Mouse (Mus musculus) CH12.LX (cell line): ENCODE measurements around the gene Abhd15. TPM values are rescaled to one million over a fixed set of nuclear protein-coding genes. Genes with fewer than 3 reads are reported as not detected.

Experiments
- DNase-seq: peaks from one replicate; pipeline ENCODE4 v3.0.0-alpha.2; 2013; ENCODE audit errors: extremely low read depth
- H3K27ac ChIP-seq: 2 replicates; pipeline ENCODE4 v1.5.1; 2012; ENCODE audit warnings: low read depth, mild to moderate bottlenecking, control low read depth, moderate library complexity; ENCODE audit not compliant: insufficient read depth
- H3K27me3 ChIP-seq: replicated peaks from 2 replicates; pipeline ENCODE3; 2012; ENCODE audit warnings: inconsistent platforms
- H3K36me3 ChIP-seq, 2 experiments: replicated peaks in 1 of 2; 2 replicates each; pipeline versions ENCODE3 to v1.6.1; 2012; ENCODE audit warnings: inconsistent platforms in 1 of 2, low read length in 1 of 2, mild to moderate bottlenecking in 1 of 2, mixed read lengths in 1 of 2, moderate library complexity in 1 of 2; ENCODE audit not compliant: control insufficient read depth in 1 of 2, insufficient read depth in 1 of 2
- H3K4me1 ChIP-seq, 2 experiments: 2 replicates each; pipeline ENCODE4 v1.6.1; 2012; ENCODE audit warnings: inconsistent platforms in 1 of 2, moderate library complexity in 1 of 2; ENCODE audit not compliant: insufficient read depth in 2 of 2, control insufficient read depth in 1 of 2
- H3K4me2 ChIP-seq: 2 replicates; pipeline ENCODE4 v1.6.1; 2012; ENCODE audit warnings: low read depth, mild to moderate bottlenecking, control low read depth; ENCODE audit not compliant: poor library complexity, insufficient read depth, severe bottlenecking
- H3K4me3 ChIP-seq, 3 experiments: fragments of 150-350 bp in 1 of 3; sonication (generic) in 1 of 3; replicated peaks in 1 of 3; 2 replicates each; pipeline versions ENCODE3 to v1.5.1; 2011 to 2012; ENCODE audit warnings: low read depth in 2 of 3, low read length in 2 of 3, mild to moderate bottlenecking in 2 of 3, moderate library complexity in 2 of 3, control low read depth in 1 of 3, improper control_type of control experiment in 1 of 3, inconsistent platforms in 1 of 3, mixed read lengths in 1 of 3; ENCODE audit not compliant: poor library complexity in 1 of 3
- H3K79me2 ChIP-seq: replicated peaks from 2 replicates; pipeline ENCODE4 v1.6.1; 2012; ENCODE audit warnings: mild to moderate bottlenecking, moderate library complexity; ENCODE audit not compliant: control insufficient read depth, poor library complexity, insufficient read depth, severe bottlenecking; ENCODE audit errors: extremely low read depth
- H3K9ac ChIP-seq: 2 replicates; pipeline ENCODE4 v1.6.1; 2012; ENCODE audit warnings: low read depth, mild to moderate bottlenecking, control low read depth, moderate library complexity; ENCODE audit not compliant: insufficient read depth
- H3K9me3 ChIP-seq: replicated peaks from 2 replicates; pipeline ENCODE3; 2012; ENCODE audit warnings: low read length, inconsistent platforms, mixed read lengths
- CHD2 ChIP-seq: IDR thresholded peaks from 2 replicates; pipeline ENCODE4 v1.6.1; 2011; ENCODE audit warnings: low read length, improper control_type of control experiment
- CTCF ChIP-seq, 2 experiments: IDR thresholded peaks in 1 of 2; conservative IDR thresholded peaks in 1 of 2; 2 replicates each; pipeline ENCODE4 v1.5.1; 2011 to 2012; ENCODE audit warnings: low read depth in 2 of 2, low read length in 2 of 2, improper control_type of control experiment in 1 of 2, inconsistent platforms in 1 of 2, mild to moderate bottlenecking in 1 of 2, moderate library complexity in 1 of 2
- ELF1 ChIP-seq: IDR thresholded peaks from 2 replicates; pipeline ENCODE4 v1.6.1; 2014; ENCODE audit warnings: low read depth, mild to moderate bottlenecking, inconsistent platforms, low read length, improper control_type of control experiment
- EP300 ChIP-seq: IDR thresholded peaks from 2 replicates; pipeline ENCODE4 v1.6.1; 2011; ENCODE audit warnings: low read length, improper control_type of control experiment
- GABPA ChIP-seq: IDR thresholded peaks from 2 replicates; pipeline ENCODE4 v1.6.1; 2012; ENCODE audit warnings: low read depth, low read length, improper control_type of control experiment, inconsistent platforms; ENCODE audit not compliant: insufficient replicate concordance
- MAZ ChIP-seq: IDR thresholded peaks from 2 replicates; pipeline ENCODE4 v1.6.1; 2012; ENCODE audit warnings: low read depth, mild to moderate bottlenecking, inconsistent platforms, low read length, improper control_type of control experiment, moderate library complexity
- MXI1 ChIP-seq: IDR thresholded peaks from 2 replicates; pipeline ENCODE4 v1.6.1; 2011; ENCODE audit warnings: mild to moderate bottlenecking, low read depth, low read length, improper control_type of control experiment
- NELFE ChIP-seq: IDR thresholded peaks from 2 replicates; pipeline ENCODE4 v1.6.1; 2011; ENCODE audit warnings: low read depth, low read length, improper control_type of control experiment
- RAD21 ChIP-seq: IDR thresholded peaks from 2 replicates; pipeline ENCODE4 v1.6.1; 2011; ENCODE audit warnings: low read depth, mild to moderate bottlenecking, low read length, improper control_type of control experiment, moderate library complexity
- RCOR1 ChIP-seq: conservative IDR thresholded peaks from 2 replicates; pipeline ENCODE4 v1.6.1; 2012; ENCODE audit warnings: low read depth, mild to moderate bottlenecking, inconsistent platforms, low read length, improper control_type of control experiment
- SIN3A ChIP-seq: IDR thresholded peaks from 2 replicates; pipeline ENCODE4 v1.6.1; 2012; ENCODE audit warnings: low read length, improper control_type of control experiment, inconsistent platforms
- SMC3 ChIP-seq: IDR thresholded peaks from 2 replicates; pipeline ENCODE4 v1.6.1; 2011; ENCODE audit warnings: low read depth, low read length, improper control_type of control experiment
- USF2 ChIP-seq: conservative IDR thresholded peaks from 2 replicates; pipeline ENCODE4 v1.6.1; 2011; ENCODE audit warnings: low read depth, low read length, improper control_type of control experiment
- ZC3H11A ChIP-seq: IDR thresholded peaks from 2 replicates; pipeline ENCODE4 v1.6.1; 2012; ENCODE audit warnings: low read depth, mild to moderate bottlenecking, inconsistent platforms, low read length, improper control_type of control experiment
- dilution Hi-C: fragments of 300-500 bp; cut with MboI; formaldehyde crosslinking; loops from 2 replicates; pipeline ENCODE4 v1.14.3; 2020; ENCODE audit warnings: low sequenced_read_pairs; ENCODE audit not compliant: extremely low pct_unique_long_range_greater_than_20kb, extremely low pct_ligation_motif_present
- in situ Hi-C: fragments of 300-500 bp; cut with MboI; formaldehyde crosslinking; loops from 3 replicates; pipeline ENCODE4 v1.14.3; 2019; ENCODE audit warnings: low sequenced_read_pairs, low pct_ligation_motif_present, low pct_unique_long_range_greater_than_20kb, mixed read lengths
- polyA plus RNA-seq: library from polyadenylated mRNA; unstranded; fragments of >175 nt; gene quantifications from 2 replicates; pipeline ENCODE4 v1.2.1, GENCODE M21; 2012; ENCODE audit warnings: low read depth; ENCODE audit not compliant: insufficient read length
- total RNA-seq, 2 experiments: library from RNA; depleted of rRNA; stranded (reverse); fragments of 300-350 nt in 1 of 2; fragments of >200 nt in 1 of 2; gene quantifications; 2 replicates each; pipeline ENCODE4 v1.2.3; 2012 to 2014

Gene Abhd15
- total and polyA plus RNA-seq, 3 experiments = 0.11 to 0.38 (median 0.23) TPM

DNA sequence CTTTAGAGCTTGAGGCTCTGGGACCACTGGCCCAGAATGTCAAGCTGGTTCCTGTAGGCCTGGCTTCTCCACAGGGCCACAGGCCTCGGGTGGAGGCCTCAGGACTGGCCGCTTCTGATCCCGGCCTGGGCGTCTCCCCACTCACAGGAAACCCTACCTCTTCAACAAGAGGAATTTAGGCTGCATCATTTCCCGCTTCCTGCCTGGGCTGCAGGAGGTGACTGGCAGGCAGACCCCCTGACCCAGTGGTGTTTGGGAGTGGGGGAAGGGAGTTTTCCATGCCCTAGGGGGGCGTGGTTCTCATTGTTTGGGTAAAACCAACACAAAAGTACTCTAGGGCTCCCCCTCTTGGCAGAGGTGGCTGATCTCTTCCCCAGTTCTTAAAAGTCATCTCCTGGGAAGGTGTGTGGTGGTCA, 17.6 kb upstream of the Abhd15 start:
- H3K4me3 ChIP-seq = no peak overlapping the region
- peaks cover 19 to 54% of the 10 kb centered on the region in 2 experiments for H3K4me1 ChIP-seq

DNA sequence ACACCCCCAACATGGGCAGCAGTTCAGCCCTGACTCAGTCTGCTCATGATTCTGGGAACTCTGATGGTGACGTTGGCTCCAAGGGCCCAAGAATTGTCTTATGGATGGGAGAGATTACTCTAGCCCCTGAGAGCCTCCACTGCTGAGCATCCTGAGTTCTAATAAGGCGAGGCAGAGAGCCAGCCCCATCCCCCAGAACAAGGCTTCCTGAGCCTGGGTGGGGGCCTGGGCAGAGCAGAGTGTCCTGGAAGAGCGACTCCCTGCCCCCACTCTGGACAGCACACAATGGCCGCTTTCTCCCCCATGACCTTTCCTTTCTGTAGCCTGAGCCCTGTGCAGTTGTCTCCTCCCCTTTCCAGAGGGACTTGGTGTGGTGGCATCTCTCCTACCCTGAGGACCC, 17.1 kb upstream of the Abhd15 start:
- peaks cover 25 to 66% of the 10 kb centered on the region in 2 experiments for H3K36me3 ChIP-seq
- no peak overlapping the region for H3K27ac ChIP-seq
- H3K9me3 ChIP-seq = no peaks in the 10 kb centered on the region
- no peak overlapping the region for H3K4me3 ChIP-seq
- peaks cover 19 to 54% of the 10 kb centered on the region in 2 experiments for H3K4me1 ChIP-seq
- no peak overlapping the region for H3K9ac ChIP-seq
- peaks cover 34% of the 10 kb centered on the region for H3K79me2 ChIP-seq
- DNase-seq = no peak
- in situ Hi-C loops (loop anchor here (5.0 kb wide), 1 partner anchor 124 kb away; no protein-coding TSS in a partner anchor), dilution Hi-C loops (no loop called here)
- no peak overlapping the region for H3K4me2 ChIP-seq
- TF ChIP-seq NELFE (no peak), MAZ (0 out of 2 replicates have a peak, but pooled peaks have one; percentile 0)
- no peaks in the 10 kb centered on the region for H3K27me3 ChIP-seq

More for the DNA sequence above, 17.6 kb upstream of the Abhd15 start:
- Histone ChIP-seq H3K79me2 (peaks cover 34% of the 10 kb centered on the region), H3K27me3 (no peaks in the 10 kb centered on the region), H3K4me2 (no peak overlapping the region), H3K9me3 (no peaks in the 10 kb centered on the region)
- in situ Hi-C loops = loop anchor here (5.0 kb wide), 1 partner anchor 125 kb away; no protein-coding TSS in a partner anchor
- dilution Hi-C loops = no loop called here
- peak; percentile 89 for DNase-seq
- TF ChIP-seq CHD2 (peak; percentile 67), MXI1 (peak; percentile 55), MAZ (peak; percentile 44; the same call in 1 of the 2 replicates), USF2 (no peak), SIN3A (0 out of 2 replicates have a peak, but pooled peaks have one; percentile 69), CTCF (conservative IDR thresholded peaks at IDR 0.05 in 1 of 2, IDR thresholded peaks at IDR 0.05 in 1 of 2; ENCODE audit: low read depth in 2 of 2, low read length in 2 of 2) (peak; percentile 63 to 84), ELF1 (0 out of 2 replicates have a peak, but pooled peaks have one; percentile 7), EP300 (no peak), RCOR1 (no peak), GABPA (no peak), RAD21 (peak; percentile 23), ZC3H11A (no peak), SMC3 (peak; percentile 63)
- TF ChIP-seq, all 38 proteins: peak for 8
- Histone ChIP-seq H3K27ac (0 out of 2 replicates have a peak overlapping the region, but pooled peaks have one; percentile 15), H3K9ac (no peak overlapping the region), H3K36me3 (peaks cover 21 to 61% of the 10 kb centered on the region in 2 experiments)
